Mouse (Mus musculus): ENCODE measurements at regions not wholly inside any gene's neighbourhood (a gene's known extent, or its start where the extent isn't known, plus 50 kb on each side); places are given as distances from the start of the nearest gene placed in this dataset.
"Not testable (repeated sequence)": the region's sequence is repeated elsewhere in the genome, so short reads cannot be mapped to it uniquely, and the experiment has no call there.

- DNase-seq (ENCODE audit: extremely low spot score, low spot score) = no peak
- no peak overlapping the region for H3K4me3 ChIP-seq
- no peaks in the 10 kb centered on the region for H3K27me3 ChIP-seq (ENCODE audit: poor library complexity, severe bottlenecking)
- no peaks in the 10 kb centered on the region for H3K9me3 ChIP-seq
- no peaks in the 10 kb centered on the region for H3K4me1 ChIP-seq
- no peaks in the 10 kb centered on the region for H3K36me3 ChIP-seq (replicated peaks)
- H3K27ac ChIP-seq = no peak overlapping the region
- 92% methylated on average over 8 of the region's 8 CpGs for WGBS
Observed at GRCm38 (mm10) chr11:93696982-93697541, 188.5 kb downstream of the Utp18 start.

GRCm38 (mm10) chr11:93696096-93696890 lies 189.3 kb downstream of the Utp18 start:
- Histone ChIP-seq H3K27me3 (ENCODE audit: poor library complexity, severe bottlenecking) (no peaks in the 10 kb centered on the region), H3K36me3 (replicated peaks) (no peaks in the 10 kb centered on the region), H3K27ac (no peak overlapping the region), H3K9me3 (no peaks in the 10 kb centered on the region), H3K4me3 (no peak overlapping the region), H3K4me1 (no peaks in the 10 kb centered on the region)
- DNase-seq (ENCODE audit: extremely low spot score, low spot score) = no peak
- WGBS = 91% methylated on average over 12 of the region's 12 CpGs

GRCm38 (mm10) chr11:93683691-93684090 lies 201.9 kb downstream of the Utp18 start:
- Histone ChIP-seq H3K36me3 (replicated peaks) (no peaks in the 10 kb centered on the region), H3K27me3 (ENCODE audit: poor library complexity, severe bottlenecking) (no peaks in the 10 kb centered on the region), H3K27ac (no peak overlapping the region), H3K9me3 (no peaks in the 10 kb centered on the region), H3K4me1 (peaks cover 8% of the 10 kb centered on the region; the same call in 1 of the 2 replicates), H3K4me3 (no peak overlapping the region)
- 80% methylated on average over 5 of the region's 5 CpGs for WGBS
- no peak for DNase-seq (ENCODE audit: extremely low spot score, low spot score)

GRCm38 (mm10) chr11:93676299-93676698 lies 209.3 kb downstream of the Utp18 start:
- no peak overlapping the region for H3K4me3 ChIP-seq
- WGBS = 89% methylated on average over 5 of the region's 5 CpGs
- no peaks in the 10 kb centered on the region for H3K36me3 ChIP-seq (replicated peaks)
- DNase-seq (ENCODE audit: extremely low spot score, low spot score) = no peak
- no peaks in the 10 kb centered on the region for H3K27me3 ChIP-seq (ENCODE audit: poor library complexity, severe bottlenecking)
- H3K4me1 ChIP-seq = no peaks in the 10 kb centered on the region
- H3K27ac ChIP-seq = no peak overlapping the region
- H3K9me3 ChIP-seq = no peaks in the 10 kb centered on the region

- WGBS = 91% methylated on average over 3 of the region's 3 CpGs
Observed at GRCm38 (mm10) chr11:93672025-93672424, 213.5 kb downstream of the Utp18 start.

GRCm38 (mm10) chr11:93661657-93662056 lies 223.9 kb downstream of the Utp18 start:
- no peak overlapping the region for H3K27ac ChIP-seq
- WGBS = 37% methylated on average over 2 of the region's 2 CpGs
- no peaks in the 10 kb centered on the region for H3K9me3 ChIP-seq
- no peaks in the 10 kb centered on the region for H3K36me3 ChIP-seq (replicated peaks)
- no peak overlapping the region for H3K4me3 ChIP-seq
- 0 out of 2 replicates have a peak, but pooled peaks cover 2% of the 10 kb centered on the region for H3K4me1 ChIP-seq
- H3K27me3 ChIP-seq (ENCODE audit: poor library complexity, severe bottlenecking) = no peaks in the 10 kb centered on the region
- DNase-seq (ENCODE audit: extremely low spot score, low spot score) = no peak

More at GRCm38 (mm10) chr11:93672025-93672424, 213.5 kb downstream of the Utp18 start:
- Histone ChIP-seq H3K36me3 (replicated peaks) (no peaks in the 10 kb centered on the region), H3K9me3 (no peaks in the 10 kb centered on the region), H3K27ac (no peak overlapping the region), H3K27me3 (ENCODE audit: poor library complexity, severe bottlenecking) (no peaks in the 10 kb centered on the region), H3K4me1 (no peaks in the 10 kb centered on the region), H3K4me3 (no peak overlapping the region)
- DNase-seq (ENCODE audit: extremely low spot score, low spot score) = no peak

GRCm38 (mm10) chr11:93660379-93660778 lies 225.2 kb downstream of the Utp18 start:
- no peaks in the 10 kb centered on the region for H3K27me3 ChIP-seq (ENCODE audit: poor library complexity, severe bottlenecking)
- H3K9me3 ChIP-seq = no peaks in the 10 kb centered on the region
- no peaks in the 10 kb centered on the region for H3K36me3 ChIP-seq (replicated peaks)
- no peak overlapping the region for H3K27ac ChIP-seq
- no peak overlapping the region for H3K4me3 ChIP-seq
- 97% methylated on average over 7 of the region's 7 CpGs for WGBS
- 0 out of 2 replicates have a peak, but pooled peaks cover 8% of the 10 kb centered on the region for H3K4me1 ChIP-seq
- DNase-seq (ENCODE audit: extremely low spot score, low spot score) = no peak

- no peak overlapping the region for H3K27ac ChIP-seq
- H3K4me3 ChIP-seq = no peak overlapping the region
- no peaks in the 10 kb centered on the region for H3K9me3 ChIP-seq
- WGBS = 68% methylated on average over 8 of the region's 8 CpGs
- no peaks in the 10 kb centered on the region for H3K36me3 ChIP-seq (replicated peaks)
- H3K4me1 ChIP-seq = peaks cover 8% of the 10 kb centered on the region
- no peak for DNase-seq (ENCODE audit: extremely low spot score, low spot score)
- no peaks in the 10 kb centered on the region for H3K27me3 ChIP-seq (ENCODE audit: poor library complexity, severe bottlenecking)
Observed at GRCm38 (mm10) chr11:93658719-93659118, 226.8 kb downstream of the Utp18 start.

- no peaks in the 10 kb centered on the region for H3K27me3 ChIP-seq (ENCODE audit: poor library complexity, severe bottlenecking)
- no peaks in the 10 kb centered on the region for H3K36me3 ChIP-seq (replicated peaks)
- no peaks in the 10 kb centered on the region for H3K9me3 ChIP-seq
- peaks cover 12% of the 10 kb centered on the region for H3K4me1 ChIP-seq
- H3K4me3 ChIP-seq = no peak overlapping the region
- 86% methylated on average over 9 of the region's 9 CpGs for WGBS
- no peak overlapping the region for H3K27ac ChIP-seq
- DNase-seq (ENCODE audit: extremely low spot score, low spot score) = no peak
Observed at GRCm38 (mm10) chr11:93655602-93656239, 229.8 kb downstream of the Utp18 start.

- no peak overlapping the region for H3K27ac ChIP-seq
- H3K9me3 ChIP-seq = no peaks in the 10 kb centered on the region
- peaks cover 12% of the 10 kb centered on the region for H3K4me1 ChIP-seq
- H3K27me3 ChIP-seq (ENCODE audit: poor library complexity, severe bottlenecking) = no peaks in the 10 kb centered on the region
- 84% methylated on average over 3 of the region's 3 CpGs for WGBS
- no peaks in the 10 kb centered on the region for H3K36me3 ChIP-seq (replicated peaks)
- no peak for DNase-seq (ENCODE audit: extremely low spot score, low spot score)
- H3K4me3 ChIP-seq = no peak overlapping the region
Observed at GRCm38 (mm10) chr11:93653401-93653800, 232.2 kb downstream of the Utp18 start.

GRCm38 (mm10) chr11:93651966-93652365 lies 233.6 kb downstream of the Utp18 start:
- H3K4me1 ChIP-seq; H3K27me3 ChIP-seq (ENCODE audit: poor library complexity, severe bottlenecking); H3K4me3 ChIP-seq; H3K27ac ChIP-seq; DNase-seq (ENCODE audit: extremely low spot score, low spot score); H3K9me3 ChIP-seq; H3K36me3 ChIP-seq (replicated peaks): not testable (repeated sequence)

Measured in forebrain, embryonic 10.5 days (tissue).